Mouse (Mus musculus) heart, embryonic 15.5 days (tissue): ENCODE results near the gene Col11a2. TPM values are rescaled to one million over a fixed set of nuclear protein-coding genes. Genes with fewer than 3 reads are reported as not detected.

Experiments used
- ATAC-seq: fragments of 200-750 bp; cut with Nextera tagmentation; replicated peaks from 2 replicates; pipeline ENCODE4 v1.8.0; 2017; ENCODE audit warnings: low read depth, moderate TSS enrichment; ENCODE audit not compliant: insufficient number of reproducible peaks, insufficient read depth, low FRiP score
- H3K27ac ChIP-seq: fragments of 300-500 bp; sonication (generic); 2 replicates; pipeline ENCODE4 v1.5.1; 2015; ENCODE audit warnings: mild to moderate bottlenecking, inconsistent platforms
- H3K27me3 ChIP-seq: fragments of 300-500 bp; sonication (generic); 2 replicates; pipeline ENCODE4 v1.6.1; 2015; ENCODE audit warnings: inconsistent platforms
- H3K36me3 ChIP-seq: fragments of 300-500 bp; sonication (generic); 2 replicates; pipeline ENCODE4 v1.6.1; 2015; ENCODE audit warnings: mild to moderate bottlenecking, inconsistent platforms
- H3K4me1 ChIP-seq: fragments of 300-500 bp; sonication (generic); replicated peaks from 2 replicates; pipeline ENCODE4 v1.6.1; 2015; ENCODE audit warnings: inconsistent platforms
- H3K4me2 ChIP-seq: fragments of 300-500 bp; sonication (generic); 2 replicates; pipeline ENCODE4 v1.6.1; 2015; ENCODE audit warnings: inconsistent platforms, mild to moderate bottlenecking, moderate library complexity
- H3K4me3 ChIP-seq: fragments of 300-500 bp; sonication (generic); 2 replicates; pipeline ENCODE4 v1.5.1; 2015; ENCODE audit warnings: mild to moderate bottlenecking, inconsistent platforms
- H3K9ac ChIP-seq: fragments of 300-500 bp; sonication (generic); 2 replicates; pipeline ENCODE4 v1.6.1; 2015; ENCODE audit warnings: mild to moderate bottlenecking, inconsistent platforms
- H3K9me3 ChIP-seq: fragments of 300-500 bp; sonication (generic); replicated peaks from 2 replicates; pipeline ENCODE4 v1.6.1; 2016; ENCODE audit warnings: inconsistent platforms
- WGBS: fragments of 180-500 bp; shearing (Covaris S2); methylation state at CpG from one replicate; pipeline ENCODE4 v1.1.7; 2015; ENCODE audit warnings: mixed read lengths; 5-methylcytosine and 5-hydroxymethylcytosine counted together
- microRNA counts: library from miRNA; unstranded; fragments of <30 nt; microRNA quantifications from one replicate; lab custom pipeline; 2016
- microRNA-seq: library from miRNA; unstranded; fragments of <30 nt; microRNA quantifications from one replicate; pipeline ENCODE4, GENCODE M21; 2016
- polyA plus RNA-seq: library from polyadenylated mRNA; unstranded; fragments of >200 nt; fragmentation: Nextera tagmentation; extraction: Ambion mirVana; gene quantifications from 2 replicates; pipeline ENCODE4 v1.2.1, GENCODE M21; 2015

The Col11a2 gene
- polyA plus RNA-seq, 1 experiment from 2014 or later, result 1.3 TPM

DNA sequence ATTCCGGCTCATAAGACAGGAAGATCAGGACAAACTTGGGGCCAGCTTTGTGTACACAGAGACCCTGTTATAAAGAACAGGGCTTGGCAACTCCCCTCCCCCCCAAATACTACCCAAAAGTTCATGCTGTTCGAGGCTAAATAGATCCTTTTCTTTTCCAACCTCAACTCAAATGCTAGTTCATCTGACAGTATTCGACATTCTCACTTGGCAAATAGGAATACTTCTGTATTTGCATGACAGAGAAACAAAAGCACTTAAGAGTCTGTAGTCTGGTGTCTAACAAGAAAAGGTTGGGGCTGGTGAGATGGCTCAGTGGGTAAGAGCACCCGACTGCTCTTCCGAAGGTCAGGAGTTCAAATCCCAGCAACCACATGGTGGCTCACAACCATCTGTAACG lies 69.2 kb downstream of the Col11a2 start:
- WGBS, result 86% methylated on average over 5 of the region's 6 CpGs

DNA sequence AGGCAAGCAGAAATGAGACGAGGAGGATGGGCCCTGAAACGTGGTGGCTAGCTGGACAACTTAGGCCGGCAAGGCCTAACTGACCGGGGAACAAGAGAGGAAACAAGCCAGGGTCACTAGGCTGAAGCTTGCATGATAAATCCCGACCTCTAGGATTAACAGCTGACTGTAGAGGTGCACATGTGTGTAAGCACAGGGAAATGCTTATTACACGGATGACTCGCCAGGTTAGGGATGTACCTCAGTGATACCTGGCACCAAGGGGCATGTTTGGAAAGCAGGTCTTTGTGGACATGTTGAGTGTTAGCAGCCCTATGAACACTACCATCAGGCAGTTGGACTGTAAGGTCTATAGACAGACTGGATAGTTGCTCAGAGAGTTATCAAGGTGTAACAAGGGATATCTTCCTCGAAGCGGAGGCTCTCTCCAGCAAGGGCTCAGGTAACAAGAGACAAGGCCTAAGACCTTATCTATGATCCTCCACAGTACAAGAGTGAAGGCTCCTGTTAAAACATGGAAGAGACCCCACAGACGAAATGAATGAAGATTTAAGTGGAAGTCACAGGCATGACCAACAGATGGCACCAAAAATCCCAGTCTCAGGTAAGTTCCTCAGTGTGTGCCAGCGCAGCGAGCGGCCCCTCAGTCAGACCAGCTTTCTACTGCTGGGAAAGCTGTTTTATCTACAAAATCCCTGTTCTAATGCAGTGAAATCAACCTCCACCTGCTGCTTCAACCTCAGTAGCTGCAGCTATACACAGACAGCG lies 70.0 kb downstream of the Col11a2 start:
- Histone ChIP-seq H3K9me3 (no peaks in the 10 kb centered on the region), H3K27ac (0 out of 2 replicates have a peak overlapping the region, but pooled peaks have one; percentile 43), H3K4me1 (peaks cover 6% of the 10 kb centered on the region; the same call in 1 of the 2 replicates), H3K4me3 (no peak overlapping the region), H3K36me3 (peaks cover 41% of the 10 kb centered on the region), H3K4me2 (no peak overlapping the region), H3K27me3 (no peaks in the 10 kb centered on the region), H3K9ac (no peak overlapping the region)
- no peak for ATAC-seq
- WGBS, result 73% methylated on average over 14 of the region's 14 CpGs

More for the DNA sequence above, 69.2 kb downstream of the Col11a2 start:
- no peaks in the 10 kb centered on the region for H3K9me3 ChIP-seq
- peaks cover 5% of the 10 kb centered on the region; the same call in 1 of the 2 replicates for H3K4me1 ChIP-seq
- H3K9ac ChIP-seq, result no peak overlapping the region
- H3K27ac ChIP-seq, result no peak overlapping the region
- ATAC-seq, result no peak
- H3K4me3 ChIP-seq, result no peak overlapping the region
- H3K4me2 ChIP-seq, result no peak overlapping the region
- H3K27me3 ChIP-seq, result no peaks in the 10 kb centered on the region
- peaks cover 34% of the 10 kb centered on the region for H3K36me3 ChIP-seq

DNA sequence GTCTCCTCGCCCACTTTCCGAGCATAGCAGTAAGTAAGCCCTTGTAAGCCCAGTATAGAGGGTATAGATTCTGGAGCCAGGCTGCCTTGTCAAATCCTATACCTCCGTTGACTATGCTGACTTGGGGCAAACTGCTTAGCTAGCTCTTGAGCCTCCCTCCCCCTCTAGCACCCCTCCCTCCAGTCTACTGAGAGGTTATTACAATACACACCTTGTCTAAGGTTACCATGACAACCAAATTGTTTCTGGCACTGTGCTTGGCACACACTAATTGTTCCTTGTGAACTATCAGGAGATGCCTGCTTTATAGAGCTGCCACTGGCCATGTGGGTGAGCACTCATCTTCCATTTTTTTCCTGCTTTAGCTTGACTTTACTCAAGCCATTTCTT lies 70.6 kb downstream of the Col11a2 start:
- H3K27ac ChIP-seq, result 0 out of 2 replicates have a peak overlapping the region, but pooled peaks have one; percentile 43
- no peak; the same call in 1 of the 2 replicates for ATAC-seq
- 60% methylated on average over 3 of the region's 3 CpGs for WGBS
- H3K4me2 ChIP-seq, result no peak overlapping the region
- H3K4me1 ChIP-seq, result peaks cover 10% of the 10 kb centered on the region
- peaks cover 47% of the 10 kb centered on the region for H3K36me3 ChIP-seq
- H3K4me3 ChIP-seq, result no peak overlapping the region
- no peaks in the 10 kb centered on the region for H3K9me3 ChIP-seq
- no peaks in the 10 kb centered on the region for H3K27me3 ChIP-seq
- H3K9ac ChIP-seq, result no peak overlapping the region

DNA sequence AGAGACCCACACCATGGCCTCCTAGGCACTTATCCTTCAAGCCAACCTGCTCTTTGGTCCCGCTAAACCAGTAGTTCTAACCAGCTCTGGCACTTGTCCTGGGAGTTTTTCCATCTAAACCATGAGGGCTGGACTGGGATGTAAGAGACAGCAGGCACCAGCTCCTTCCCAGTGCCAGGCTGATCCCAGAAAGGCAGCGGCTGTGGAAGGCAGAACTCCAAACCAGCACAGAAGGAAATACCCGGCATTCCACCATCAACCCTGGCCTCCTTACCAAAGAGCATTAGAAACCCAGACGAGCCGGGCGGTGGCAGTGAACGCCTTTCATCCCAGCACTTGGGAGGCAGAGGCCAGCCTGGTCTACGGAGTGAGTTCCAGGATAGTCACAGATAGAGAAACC lies 71.1 kb downstream of the Col11a2 start:
- H3K4me2 ChIP-seq, result no peak overlapping the region
- ATAC-seq, result no peak
- H3K9ac ChIP-seq, result no peak overlapping the region
- H3K4me3 ChIP-seq, result no peak overlapping the region
- 0 out of 2 replicates have a peak overlapping the region, but pooled peaks have one; percentile 25 for H3K27ac ChIP-seq
- 49% methylated on average over 8 of the region's 8 CpGs for WGBS
- H3K9me3 ChIP-seq, result no peaks in the 10 kb centered on the region
- peaks cover 52% of the 10 kb centered on the region for H3K36me3 ChIP-seq
- no peaks in the 10 kb centered on the region for H3K27me3 ChIP-seq
- H3K4me1 ChIP-seq, result peaks cover 15% of the 10 kb centered on the region

DNA sequence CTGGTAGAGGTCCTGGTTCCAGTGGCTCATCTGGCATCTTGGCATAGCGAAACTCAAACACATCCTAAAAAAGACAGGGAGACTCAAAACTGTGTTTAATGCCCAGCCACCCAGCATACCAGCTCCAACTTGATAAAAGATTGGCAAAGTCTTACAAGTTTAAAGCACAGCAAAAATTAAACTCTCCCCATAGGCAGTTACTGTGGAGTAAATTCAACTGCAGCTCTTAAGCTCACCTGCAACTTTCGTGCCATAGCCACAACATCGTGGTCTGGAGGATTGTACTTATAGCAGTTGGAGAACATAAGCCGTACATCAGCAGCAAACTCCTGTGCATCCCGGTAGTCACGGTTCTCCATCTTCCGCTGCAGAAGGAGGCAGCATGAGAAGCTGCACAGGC lies 74.9 kb downstream of the Col11a2 start:
- Histone ChIP-seq H3K4me1 (peaks cover 33% of the 10 kb centered on the region), H3K36me3 (peaks cover 72% of the 10 kb centered on the region), H3K9ac (no peak overlapping the region), H3K27ac (no peak overlapping the region), H3K27me3 (no peaks in the 10 kb centered on the region), H3K4me3 (no peak overlapping the region), H3K9me3 (no peaks in the 10 kb centered on the region), H3K4me2 (no peak overlapping the region)
- WGBS, result 90% methylated on average over 7 of the region's 7 CpGs
- no peak for ATAC-seq

MicroRNA genes within 50 kb of the gene (microRNA counts, 519-probe panel; counts per million panel counts)
- 472 counts per million, percentile 1 among the panel's probes with 10 or more counts for microRNA mmu-miR-219 (lab: Ali Mortazavi, UCI)

Small RNAs within 50 kb of the gene (microRNA-seq; reads per million reads assigned to microRNA genes)
- gene Mir219a-1 (not detected), gene Mir219c (not detected)

Other genes starting within 250 kb of the Col11a2 start
- gene Kank3, start 228.9 kb upstream of the Col11a2 start, polyA plus RNA-seq, result 44.1 and 52.6 TPM in 2 replicates
- 456 and 543 TPM in 2 replicates for gene Rps28, start 214.9 kb upstream of the Col11a2 start, polyA plus RNA-seq
- gene Ndufa7, start 214.9 kb upstream of the Col11a2 start, polyA plus RNA-seq, result 487 and 517 TPM in 2 replicates
- gene Cd320, start 196.3 kb upstream of the Col11a2 start, polyA plus RNA-seq, result 31.4 and 39.9 TPM in 2 replicates
- not detected in 2 replicates for gene Gm7029, start 165.6 kb upstream of the Col11a2 start, polyA plus RNA-seq
- gene Kifc1, start 148.8 kb upstream of the Col11a2 start, polyA plus RNA-seq, result 5.3 and 7.3 TPM in 2 replicates
- gene Platr17, start 134.3 kb upstream of the Col11a2 start, polyA plus RNA-seq, result 0.18 TPM in 1 of 2 replicates, not detected in the other
- 27.1 and 36.7 TPM in 2 replicates for gene Daxx, start 130.0 kb upstream of the Col11a2 start, polyA plus RNA-seq
- gene Tapbp, start 123.5 kb upstream of the Col11a2 start, polyA plus RNA-seq, result 44.3 and 61.3 TPM in 2 replicates
- gene Zbtb22, start 123.5 kb upstream of the Col11a2 start, polyA plus RNA-seq, result 11.3 and 15.3 TPM in 2 replicates
- 34.7 and 44.8 TPM in 2 replicates for gene Rgl2, start 109.9 kb upstream of the Col11a2 start, polyA plus RNA-seq
- gene Pfdn6, start 99.1 kb upstream of the Col11a2 start, polyA plus RNA-seq, result 112 and 115 TPM in 2 replicates
- 16.3 and 24.1 TPM in 2 replicates for gene Wdr46, start 98.8 kb upstream of the Col11a2 start, polyA plus RNA-seq
- gene B3galt4, start 87.9 kb upstream of the Col11a2 start, polyA plus RNA-seq, result 5.1 and 6.5 TPM in 2 replicates
- gene Vps52, start 83.6 kb upstream of the Col11a2 start, polyA plus RNA-seq, result 35.5 and 44.7 TPM in 2 replicates
- 847 and 935 TPM in 2 replicates for gene Rps18, start 83.4 kb upstream of the Col11a2 start, polyA plus RNA-seq
- 37.4 and 80.9 TPM in 2 replicates for gene H2-K1, start 39.1 kb upstream of the Col11a2 start, polyA plus RNA-seq
- 15.8 and 20.8 TPM in 2 replicates for gene Ring1, start 14.8 kb upstream of the Col11a2 start, polyA plus RNA-seq
- gene H2-Ke6, start 11.4 kb upstream of the Col11a2 start, polyA plus RNA-seq, result 47.4 and 56.2 TPM in 2 replicates
- gene Slc39a7, start 7.8 kb upstream of the Col11a2 start, polyA plus RNA-seq, result 97.8 and 133 TPM in 2 replicates
- gene Rxrb, start 7.6 kb upstream of the Col11a2 start, polyA plus RNA-seq, result 26.8 and 38.5 TPM in 2 replicates
- gene H2-Oa, start 52.9 kb downstream of the Col11a2 start, polyA plus RNA-seq, result 0.29 and 0.94 TPM in 2 replicates
- 6.0 and 13.6 TPM in 2 replicates for gene H2-DMa, start 80.1 kb downstream of the Col11a2 start, polyA plus RNA-seq
- 59.0 and 77.7 TPM in 2 replicates for gene Brd2, start 83.2 kb downstream of the Col11a2 start, polyA plus RNA-seq
- 0.69 and 2.5 TPM in 2 replicates for gene H2-DMb2, start 103.9 kb downstream of the Col11a2 start, polyA plus RNA-seq
- 0.34 and 3.2 TPM in 2 replicates for gene H2-DMb1, start 113.6 kb downstream of the Col11a2 start, polyA plus RNA-seq
- 2.4 and 8.0 TPM in 2 replicates for gene Tap1, start 148.1 kb downstream of the Col11a2 start, polyA plus RNA-seq
- 3.1 and 22.4 TPM in 2 replicates for gene Psmb9, start 148.3 kb downstream of the Col11a2 start, polyA plus RNA-seq
- 6.3 and 50.4 TPM in 2 replicates for gene Psmb8, start 158.3 kb downstream of the Col11a2 start, polyA plus RNA-seq
- gene Tap2, start 164.1 kb downstream of the Col11a2 start, polyA plus RNA-seq, result 5.3 and 13.7 TPM in 2 replicates
- gene H2-Ob, start 199.5 kb downstream of the Col11a2 start, polyA plus RNA-seq, result 0.14 and 0.30 TPM in 2 replicates
- 16.2 and 120 TPM in 2 replicates for gene H2-Ab1, start 218.3 kb downstream of the Col11a2 start, polyA plus RNA-seq
- gene H2-Aa, start 248.4 kb downstream of the Col11a2 start, polyA plus RNA-seq, result 5.9 and 42.6 TPM in 2 replicates